Mouse (Mus musculus) liver, postnatal 0 days (tissue): ENCODE data around the gene Kif22.

Experiments used
- CTCF ChIP-seq: sonication (generic); IDR thresholded peaks from 2 replicates; pipeline ENCODE4 v1.5.1; 2016; ENCODE audit warnings: antibody characterized with exemption, low read depth
- EP300 ChIP-seq: IDR thresholded peaks from 2 replicates; pipeline ENCODE4 v1.6.1; 2016; ENCODE audit warnings: antibody characterized with exemption, low read depth, mild to moderate bottlenecking

GRCm38 (mm10) chr7:127007313-127008024, 34.8 kb downstream of the Kif22 start:
- TF ChIP-seq CTCF, result no peak
- TF ChIP-seq EP300, result no peak
